Mouse (Mus musculus): Measurements from ENCODE around the gene Eif4ebp2.

Eif4ebp2 gene

DNA sequence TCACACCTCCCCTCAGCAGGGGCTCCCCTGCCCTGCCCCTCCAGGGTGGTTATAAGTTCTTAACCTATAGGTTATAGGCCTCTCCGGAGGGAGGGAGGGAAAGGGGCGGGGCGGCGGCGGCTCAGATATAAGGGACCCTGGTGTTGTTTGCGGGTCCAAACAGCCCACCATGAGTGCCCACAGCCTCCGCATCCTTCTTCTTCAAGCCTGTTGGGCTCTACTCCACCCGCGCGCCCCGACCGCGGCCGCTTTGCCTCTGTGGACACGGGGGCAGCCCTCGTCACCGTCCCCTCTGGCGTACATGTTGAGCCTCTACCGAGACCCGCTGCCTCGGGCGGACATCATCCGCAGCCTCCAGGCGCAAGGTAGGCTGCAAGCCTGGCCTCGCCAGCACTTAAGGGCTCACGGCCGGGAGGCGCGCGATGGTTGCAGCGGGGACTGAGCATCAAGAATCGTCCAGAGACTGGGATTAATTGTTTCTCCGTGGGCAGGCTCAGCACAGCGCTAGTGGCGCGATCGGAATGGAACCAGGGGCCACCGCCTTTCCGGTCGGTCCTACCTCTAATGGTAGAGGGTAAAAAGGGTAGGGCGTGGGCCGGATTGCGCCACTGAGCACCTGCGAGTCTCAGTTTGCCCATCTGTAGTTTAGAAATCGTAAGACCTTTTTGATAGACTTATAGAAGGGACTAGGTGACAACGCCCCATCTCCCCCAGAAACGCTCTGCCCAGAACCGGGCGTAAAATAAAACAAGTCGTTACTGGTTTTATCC, 34.1 kb downstream of the Eif4ebp2 start:
- DNase-seq (ENCODE audit: low read depth, low spot score) = no peak

DNA sequence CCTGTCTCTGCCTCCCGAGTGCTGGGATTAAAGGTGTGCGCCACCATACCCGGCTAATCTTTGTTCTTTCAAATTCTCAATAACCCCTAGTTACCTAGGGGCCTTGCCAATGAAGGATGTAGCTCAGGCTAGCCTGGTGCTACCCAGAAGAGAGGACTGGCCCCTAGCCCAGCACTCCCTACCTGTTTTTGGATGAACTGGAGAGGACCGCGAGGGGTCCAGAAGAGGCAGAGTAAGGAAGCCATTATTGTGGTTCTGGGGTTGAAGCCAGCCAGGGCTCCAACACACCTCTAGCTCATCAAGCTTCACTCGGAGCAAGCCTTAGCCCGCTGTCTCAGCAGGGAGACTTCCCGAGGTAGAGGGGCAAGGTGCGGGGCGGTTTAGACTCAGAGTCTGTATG, 34.8 kb downstream of the Eif4ebp2 start, which contains the start of gene Nodal:
TSS of gene Nodal (plus strand) at position 301 of the 400 bp plus-strand sequence.
- DNase-seq (ENCODE audit: low read depth, low spot score) = no peak

DNA sequence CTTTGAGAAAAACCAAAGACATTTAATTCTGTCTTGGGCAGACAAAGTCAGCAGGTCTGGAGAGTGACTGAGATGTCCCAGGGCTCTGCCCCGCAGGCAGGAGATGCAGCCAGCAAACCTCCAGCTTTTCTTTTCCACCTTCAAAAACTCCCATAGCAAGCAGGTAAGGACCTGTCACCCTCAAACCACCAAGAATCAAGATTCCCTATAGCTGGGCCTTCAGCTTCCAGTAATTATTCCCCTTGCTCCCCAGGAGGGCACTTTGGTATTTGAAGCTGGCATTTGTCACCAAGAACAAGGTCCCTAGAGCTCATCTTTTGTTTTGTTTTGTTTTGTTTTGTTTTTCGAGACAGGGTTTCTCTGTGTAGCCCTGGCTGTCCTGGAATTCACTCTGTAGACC, 35.4 kb downstream of the Eif4ebp2 start:
- DNase-seq (ENCODE audit: low read depth, low spot score) = no peak

DNA sequence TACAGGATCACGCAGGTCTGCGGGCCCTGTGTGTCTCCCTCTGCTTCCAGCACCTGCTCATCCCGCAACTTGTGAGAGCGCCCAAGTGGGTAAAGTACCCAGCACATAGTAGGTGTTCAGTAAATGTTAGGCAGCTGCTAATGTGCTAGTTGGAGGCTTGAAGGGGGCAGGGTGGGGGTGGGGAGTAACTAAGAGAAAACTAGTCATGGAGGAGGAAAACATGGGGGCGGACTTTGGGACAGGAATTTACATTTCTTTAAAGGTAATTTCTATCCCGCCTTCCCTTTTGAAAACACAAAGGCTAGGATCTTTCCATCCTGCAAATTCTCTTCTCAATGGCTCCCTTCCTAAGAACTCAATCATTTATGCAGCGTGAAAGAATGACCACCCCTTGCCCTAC, 35.9 kb downstream of the Eif4ebp2 start:
- no peak for DNase-seq (ENCODE audit: low read depth, low spot score)

DNA sequence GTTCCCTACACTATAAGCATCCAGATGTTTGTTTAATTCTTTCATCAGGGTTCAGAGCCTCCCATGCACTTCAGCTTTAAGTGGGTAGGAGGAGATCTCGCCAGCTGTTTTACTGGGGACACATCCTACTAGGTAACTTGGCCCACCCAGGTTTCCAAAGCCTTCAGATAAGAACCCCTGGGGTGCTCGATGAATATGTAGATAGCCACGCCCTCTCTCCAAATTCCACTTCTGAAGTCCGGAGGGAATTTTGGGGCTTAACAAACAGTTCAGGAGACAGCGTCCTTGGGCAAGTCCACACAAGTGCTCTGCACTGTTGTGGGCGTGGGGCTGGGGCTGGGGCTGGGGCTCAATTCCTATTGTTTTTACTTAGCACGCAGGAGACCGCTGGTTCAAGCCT, 36.6 kb downstream of the Eif4ebp2 start:
- no peak for DNase-seq (ENCODE audit: low read depth, low spot score)

DNA sequence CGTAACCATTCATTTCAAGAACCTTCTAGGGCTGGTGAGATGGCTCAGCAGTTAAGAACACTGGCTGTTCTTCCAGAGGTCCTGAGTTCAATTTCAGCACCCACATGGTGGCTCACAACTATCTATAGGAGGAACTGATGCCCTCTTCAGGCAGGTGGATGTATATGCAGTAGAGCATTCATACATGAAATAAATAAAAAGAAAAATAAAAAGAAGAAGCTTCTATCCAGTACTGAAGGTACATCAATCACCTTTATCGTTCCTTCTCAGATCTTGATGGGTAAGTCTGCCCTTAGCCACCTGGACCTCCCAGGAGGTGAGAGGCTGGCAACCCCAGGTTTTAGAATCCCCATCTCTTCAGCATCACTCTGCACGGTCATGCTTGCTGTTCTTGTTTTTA, 37.2 kb downstream of the Eif4ebp2 start:
- DNase-seq (ENCODE audit: low read depth, low spot score) = no peak

DNA sequence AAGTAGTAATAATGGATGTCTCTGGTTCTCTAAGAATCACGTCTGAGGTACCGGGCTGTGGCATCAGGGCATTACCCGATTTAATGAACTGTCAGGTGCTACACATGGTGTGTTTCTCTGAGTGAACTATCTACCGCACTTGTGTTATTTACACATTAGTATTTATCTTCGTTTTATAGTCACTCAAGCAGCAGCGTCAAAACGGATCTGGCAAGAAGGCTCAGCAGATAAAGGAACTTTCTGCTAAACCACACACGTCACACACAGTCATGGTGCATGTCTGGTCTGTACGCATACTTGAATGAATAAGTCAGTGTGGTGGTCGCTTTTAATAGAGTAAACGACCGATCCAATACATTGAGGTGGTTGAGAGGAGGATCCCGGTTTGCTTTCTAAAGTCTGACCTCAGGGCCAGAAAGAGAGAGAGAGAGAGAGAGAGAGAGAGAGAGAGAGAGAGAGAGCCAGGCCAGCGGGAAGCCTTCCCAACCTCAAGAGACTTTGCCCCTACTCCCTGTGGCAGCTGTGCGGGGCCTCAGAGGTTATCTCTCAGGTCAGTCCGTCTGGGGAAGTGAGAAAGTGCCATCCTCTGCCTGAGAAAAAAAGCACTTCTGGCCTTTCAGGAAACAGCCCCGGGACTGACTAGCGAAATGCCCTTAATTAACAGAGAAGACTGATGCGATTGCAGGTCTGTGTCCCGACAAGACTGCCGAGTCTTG, 39.4 kb downstream of the Eif4ebp2 start:
- no peak for DNase-seq (ENCODE audit: low read depth, low spot score)

DNA sequence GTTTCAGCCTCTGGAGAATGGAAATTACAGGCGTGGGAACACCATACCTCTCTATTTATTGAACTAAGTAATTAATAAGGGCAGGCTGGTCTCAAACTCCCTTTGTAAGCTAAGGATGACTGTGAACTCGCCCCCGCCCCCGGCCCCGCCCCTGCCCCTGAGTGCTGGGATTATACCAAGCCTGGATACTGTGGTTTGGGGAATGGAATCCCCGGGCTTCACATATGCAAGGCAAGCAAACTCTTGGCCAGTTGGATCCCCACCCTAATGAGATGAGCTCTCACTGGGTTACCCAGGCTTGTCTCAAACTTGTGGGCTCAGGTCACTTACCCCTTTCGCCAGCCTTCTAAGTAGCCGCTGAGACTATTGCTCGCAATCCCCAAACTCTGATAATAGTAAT, 42.3 kb downstream of the Eif4ebp2 start:
- DNase-seq (ENCODE audit: low read depth, low spot score) = no peak

DNA sequence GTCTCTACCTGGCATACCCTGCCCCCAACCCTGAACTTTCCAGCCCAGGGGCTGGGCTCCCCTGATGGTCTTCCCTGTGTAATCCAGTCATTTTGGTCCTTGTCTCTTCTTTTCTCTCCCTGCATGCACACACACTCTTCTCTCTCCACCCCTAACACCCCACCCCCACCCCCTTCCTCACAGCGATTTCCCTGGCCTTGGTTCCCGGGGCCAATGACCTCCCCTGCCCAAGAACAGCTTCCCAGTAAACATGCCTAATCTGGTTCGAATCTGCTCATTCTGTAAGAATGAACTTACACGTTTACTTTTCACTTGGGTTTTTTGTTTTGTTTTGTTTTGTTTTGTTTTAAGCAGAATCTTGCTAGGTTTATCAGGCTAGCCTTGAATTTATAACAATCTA, 42.7 kb downstream of the Eif4ebp2 start:
- no peak for DNase-seq (ENCODE audit: low read depth, low spot score)

DNA sequence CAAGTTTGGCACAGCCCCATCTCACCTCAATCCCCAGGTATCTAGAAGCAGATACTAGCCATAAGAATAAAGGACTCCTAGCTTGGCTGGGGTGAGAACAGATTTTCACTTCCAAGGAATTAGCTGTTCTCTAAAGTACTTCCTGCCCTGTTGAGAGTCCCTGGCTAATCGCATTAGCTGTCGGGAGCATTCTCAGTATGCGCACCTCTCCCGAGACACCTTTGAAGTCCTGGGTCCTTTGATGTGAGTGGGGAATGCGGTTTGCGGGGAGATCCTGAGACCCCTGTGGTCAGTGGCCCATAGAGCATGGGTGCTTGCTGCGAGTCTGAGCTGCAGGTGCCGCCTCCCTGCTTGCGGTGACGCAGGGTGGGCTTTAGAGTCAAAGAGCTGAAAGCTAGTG, 46.5 kb downstream of the Eif4ebp2 start:
- DNase-seq (ENCODE audit: low read depth, low spot score) = no peak

DNA sequence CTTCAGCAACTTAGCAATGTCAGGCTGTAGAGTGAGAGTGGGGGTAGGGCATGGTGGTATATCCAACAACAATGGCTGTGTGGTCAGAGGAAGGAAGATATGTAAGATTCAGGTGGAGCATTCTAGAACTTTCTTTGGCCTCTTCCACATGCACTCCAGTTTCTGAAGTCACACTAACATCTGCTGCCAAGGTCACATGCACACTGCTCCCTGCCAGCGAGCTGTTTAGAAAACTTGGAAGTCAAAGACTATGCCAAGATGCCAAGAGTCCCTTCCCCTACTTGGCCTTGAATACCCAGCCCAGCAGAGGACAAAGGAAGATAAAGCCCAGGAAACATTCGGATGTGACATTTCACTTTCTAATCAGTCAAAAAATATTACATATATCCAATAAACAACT, 49.5 kb downstream of the Eif4ebp2 start:
- no peak for DNase-seq (ENCODE audit: low read depth, low spot score)

DNA sequence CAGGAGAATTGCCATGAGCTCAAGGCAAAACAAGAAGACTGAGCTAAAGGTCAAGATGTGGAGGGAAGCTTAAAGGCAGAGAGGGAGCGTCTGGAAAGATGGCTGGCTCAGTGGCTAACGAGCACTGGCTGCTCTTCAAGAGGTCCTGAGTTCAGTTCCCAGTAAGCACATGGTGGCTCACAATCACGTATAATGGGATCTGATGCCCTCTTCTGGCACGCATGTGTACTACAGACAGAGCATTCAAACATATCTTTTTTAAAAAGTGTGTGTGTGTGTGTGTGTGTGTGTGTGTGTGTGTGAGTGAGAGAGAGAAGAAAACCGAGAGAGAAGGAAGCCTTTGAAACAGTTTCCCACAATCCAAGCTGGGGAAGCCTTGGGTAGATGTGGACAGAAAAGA, 50.0 kb downstream of the Eif4ebp2 start:
- no peak for DNase-seq (ENCODE audit: low read depth, low spot score)

DNA sequence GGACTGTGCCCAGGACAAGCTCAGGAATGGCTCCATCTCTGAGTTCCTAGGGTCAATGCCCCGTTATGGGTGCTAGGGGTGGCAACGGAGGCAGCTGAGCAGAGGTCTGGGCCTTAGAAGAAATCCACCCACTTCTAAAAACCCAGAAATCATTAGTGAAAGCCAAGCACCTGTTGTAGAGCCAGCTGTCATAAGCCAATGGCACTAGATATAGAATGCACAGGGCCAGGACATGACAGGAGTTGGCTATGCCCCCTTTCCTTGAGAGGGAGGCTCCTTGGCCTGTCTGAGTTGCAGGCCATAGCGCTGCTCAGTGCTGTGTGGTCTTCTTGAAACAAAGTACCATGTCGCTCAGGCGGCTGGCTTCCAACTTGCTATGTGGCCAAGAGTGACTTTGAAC, 52.1 kb downstream of the Eif4ebp2 start:
- no peak for DNase-seq (ENCODE audit: low read depth, low spot score)

DNA sequence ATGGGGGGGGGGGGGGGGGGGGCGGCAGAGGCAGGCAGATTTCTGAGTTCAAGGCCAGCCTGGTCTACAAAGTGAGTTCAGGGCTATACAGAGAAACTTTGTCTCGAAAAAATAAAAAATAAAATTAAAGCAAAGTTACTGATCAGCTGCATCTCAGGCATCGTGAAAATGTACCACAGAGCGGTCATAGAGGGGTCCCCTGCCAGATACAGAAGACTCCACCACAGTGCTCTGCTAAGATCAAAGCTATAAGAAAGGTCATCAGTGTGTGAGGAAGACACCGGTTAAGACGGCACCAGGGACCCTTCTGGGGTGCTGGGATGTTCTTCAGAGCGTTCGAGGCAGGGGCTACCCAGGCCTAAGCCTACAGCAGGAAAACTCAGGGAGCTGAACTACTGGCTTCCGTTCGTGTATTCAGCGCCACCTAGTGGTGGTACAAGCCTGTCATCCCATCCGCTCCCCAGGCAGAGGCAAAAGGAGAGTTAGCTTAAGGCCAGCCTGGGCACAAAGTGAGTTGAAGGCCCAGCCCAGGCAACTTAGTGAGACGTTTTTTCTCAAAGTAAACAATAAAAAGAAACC, 53.2 kb downstream of the Eif4ebp2 start:
- peak; percentile 42 for DNase-seq (ENCODE audit: low read depth, low spot score)

DNA sequence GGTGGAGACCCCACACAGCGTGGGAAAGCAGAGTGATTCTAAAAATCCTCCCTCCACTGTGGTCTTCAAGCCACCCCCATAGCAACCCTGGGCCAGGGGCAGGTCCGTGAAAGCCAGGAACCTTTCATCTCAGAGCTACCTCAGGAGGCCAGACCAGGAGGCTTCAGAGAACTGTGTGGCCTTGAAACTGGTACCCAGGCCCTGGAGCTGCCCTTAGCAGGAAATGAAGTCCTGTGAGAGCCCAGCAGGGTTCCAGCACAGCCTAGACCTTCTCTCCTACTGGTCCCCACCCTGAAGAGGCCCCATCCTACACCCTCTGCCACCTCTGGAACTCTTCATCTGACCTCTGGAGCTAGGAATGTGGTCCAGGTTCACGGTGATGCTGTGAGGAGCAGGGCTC, 54.3 kb downstream of the Eif4ebp2 start:
- no peak for DNase-seq (ENCODE audit: low read depth, low spot score)

DNA sequence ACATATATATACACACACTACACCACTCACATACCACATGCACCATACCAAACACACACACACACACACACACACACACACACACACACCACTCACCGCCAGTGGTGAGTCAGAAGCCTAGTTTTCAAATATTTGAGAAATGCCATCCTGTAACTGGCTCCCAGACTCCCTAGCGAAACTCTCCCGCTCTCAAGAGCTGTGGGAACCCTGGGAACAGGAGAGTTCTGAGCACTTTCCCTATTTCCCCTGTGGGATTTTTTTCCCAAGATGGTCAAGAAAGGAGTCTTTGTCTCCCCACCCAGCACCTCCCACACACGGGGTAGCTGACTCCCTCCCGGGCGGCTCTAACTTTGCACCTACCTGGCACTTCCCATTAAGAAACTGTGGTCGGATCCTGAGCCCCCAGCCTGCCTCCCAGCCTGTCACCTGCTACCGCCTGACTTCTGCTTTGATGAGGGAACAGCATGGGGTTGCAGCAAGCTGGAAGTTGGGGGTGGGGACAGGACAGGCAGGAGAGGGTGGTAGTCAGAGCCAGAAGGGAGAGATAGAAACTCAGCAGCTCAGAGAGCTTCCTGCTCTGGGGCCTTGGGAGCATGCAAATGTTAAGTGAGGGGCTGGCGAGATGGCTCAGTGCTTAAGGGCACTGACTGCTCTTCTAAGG, 57.9 kb downstream of the Eif4ebp2 start:
- no peak for DNase-seq (ENCODE audit: low read depth, low spot score)

DNA sequence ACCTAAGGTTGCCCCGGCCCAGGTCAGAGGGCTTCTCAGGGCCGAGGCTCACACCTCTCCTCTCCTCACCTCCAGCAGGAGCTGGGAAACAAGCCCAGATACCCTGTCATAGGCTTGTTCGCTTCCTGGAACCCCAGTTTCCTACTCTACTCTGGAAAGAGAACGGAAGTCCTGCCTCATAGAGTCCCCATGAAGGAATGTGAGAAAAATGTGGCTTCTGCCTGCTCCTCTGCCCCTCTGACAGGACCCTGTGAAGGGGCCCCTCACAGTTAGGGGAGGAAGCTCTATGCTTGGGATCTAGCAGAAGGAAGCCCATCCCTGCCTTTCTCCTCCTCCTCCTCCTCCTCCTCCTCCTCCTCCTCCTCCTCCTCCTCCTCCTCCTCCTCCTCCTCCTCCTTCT, 59.9 kb downstream of the Eif4ebp2 start:
- no peak for DNase-seq (ENCODE audit: low read depth, low spot score)

DNA sequence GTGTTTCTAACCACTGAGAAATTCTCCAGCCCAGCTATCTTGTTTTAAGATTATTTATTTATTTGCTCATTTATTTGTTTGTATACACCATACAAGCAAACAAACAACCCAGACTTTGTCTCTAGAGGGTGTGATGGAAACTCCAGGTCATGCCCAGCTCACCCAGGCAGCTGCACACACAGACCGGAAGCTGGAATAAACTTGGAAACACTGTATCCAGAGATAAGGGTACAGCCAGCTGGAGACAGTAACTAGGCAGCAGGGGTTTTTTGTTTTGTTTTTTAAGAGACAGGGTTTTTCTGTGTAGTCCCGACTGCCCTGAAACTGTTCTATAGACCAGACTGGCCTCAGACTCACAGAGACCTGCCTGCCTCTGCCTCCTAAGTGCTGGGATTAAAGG, 62.3 kb downstream of the Eif4ebp2 start:
- DNase-seq (ENCODE audit: low read depth, low spot score) = no peak

DNA sequence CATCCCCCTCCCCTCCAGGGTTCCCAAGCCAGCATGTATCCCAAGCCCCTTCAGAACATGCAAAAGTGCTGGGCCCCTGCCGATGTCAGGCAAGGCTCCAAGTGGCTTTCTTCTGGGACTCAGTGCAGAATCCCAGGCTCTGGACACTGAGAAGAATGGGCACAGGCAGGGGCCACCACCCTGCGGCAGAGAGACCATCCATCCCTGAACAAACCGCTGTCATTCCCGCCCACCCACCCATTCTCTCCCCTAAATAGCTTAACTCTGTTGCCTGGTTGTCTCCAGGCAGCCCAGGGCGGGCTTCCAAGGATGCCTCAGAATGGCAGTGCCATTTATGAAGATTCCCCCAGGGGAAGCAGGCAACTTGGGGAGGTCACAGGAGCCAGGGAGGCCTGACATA, 63.4 kb downstream of the Eif4ebp2 start:
- no peak for DNase-seq (ENCODE audit: low read depth, low spot score)

DNA sequence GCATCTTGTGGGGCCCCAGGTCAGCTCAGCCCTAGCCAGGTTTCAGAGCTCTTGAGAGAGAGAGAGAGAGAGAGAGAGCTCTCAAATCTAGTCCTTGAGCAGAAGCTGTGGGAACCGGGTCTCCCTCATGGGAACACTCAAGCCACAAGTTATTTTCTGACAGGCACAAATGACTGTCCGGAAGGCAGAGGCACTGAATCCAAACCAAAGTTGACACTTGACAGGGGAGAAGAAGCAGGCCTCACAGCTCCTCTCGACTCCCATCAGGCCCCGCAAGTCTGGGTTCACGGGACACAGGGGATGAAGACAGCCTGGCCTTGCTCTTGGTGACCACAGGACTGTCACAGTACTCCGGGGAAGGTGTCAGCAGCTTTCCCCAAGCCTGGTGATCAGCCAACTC, 66.2 kb downstream of the Eif4ebp2 start:
- DNase-seq (ENCODE audit: low read depth, low spot score) = no peak

DNA sequence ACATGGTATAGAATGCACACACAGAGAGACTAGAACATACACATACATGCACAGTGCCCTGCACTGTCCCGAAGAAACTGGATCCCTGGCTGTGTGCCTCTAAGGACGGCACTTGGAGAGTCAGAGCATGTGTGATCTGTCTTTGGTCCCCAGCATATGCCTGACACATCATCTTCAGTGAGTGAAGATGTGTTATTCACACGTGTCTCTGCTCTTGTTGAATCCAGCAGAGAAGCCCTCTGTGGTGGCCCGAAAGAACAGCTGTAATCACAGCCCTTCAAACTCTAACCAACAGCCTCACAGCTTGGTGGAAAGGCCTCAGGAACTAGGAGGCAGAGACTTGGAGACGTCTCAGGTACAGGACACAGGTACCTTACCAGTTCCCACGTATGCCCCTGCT, 67.3 kb downstream of the Eif4ebp2 start:
- DNase-seq (ENCODE audit: low read depth, low spot score) = no peak

DNA sequence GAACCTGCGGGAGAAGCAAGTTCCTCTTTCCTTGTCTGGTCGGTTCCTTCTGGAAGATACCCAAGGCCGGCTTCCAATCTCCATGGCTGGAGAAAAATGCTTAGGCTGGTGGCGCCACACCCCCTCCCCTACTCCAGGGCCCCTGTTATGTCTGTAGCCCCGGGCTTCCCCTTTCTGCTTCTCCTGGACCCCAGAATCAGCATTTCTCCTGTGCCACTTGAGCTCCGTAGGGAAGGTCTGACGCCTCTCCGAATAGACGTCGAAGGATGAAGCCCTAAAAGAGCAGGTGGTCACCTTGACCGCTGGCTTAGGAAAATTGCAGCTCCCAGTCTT, 68.8 kb downstream of the Eif4ebp2 start:
- DNase-seq (ENCODE audit: low read depth, low spot score) = no peak

All from brain, embryonic 18.5 days (tissue).